Mouse (Mus musculus) forebrain, embryonic 11.5 days (tissue): Measurements from ENCODE around the gene Fbxo42. TPM values are rescaled to one million over a fixed set of nuclear protein-coding genes. Genes with fewer than 3 reads are reported as not detected.
A peak's percentile ranks its signal among the peaks of the same experiment; 100 is the strongest.

Experiments
- ATAC-seq: fragments of 200-750 bp; cut with Nextera tagmentation; replicated peaks from 2 replicates; pipeline ENCODE4 v1.8.0; 2017; ENCODE audit warnings: moderate TSS enrichment; ENCODE audit not compliant: low FRiP score
- DNase-seq: peaks from one replicate; pipeline ENCODE4 v3.0.0-alpha.2; 2017; ENCODE audit warnings: low spot score
- H3K27ac ChIP-seq: fragments of 300-500 bp; sonication (generic); 2 replicates; pipeline ENCODE4 v1.5.1; 2014; ENCODE audit warnings: low read depth, low read length
- H3K27me3 ChIP-seq: fragments of 300-500 bp; sonication (generic); 2 replicates; pipeline ENCODE4 v1.6.1; 2014; ENCODE audit warnings: mild to moderate bottlenecking, low read length, mixed read lengths; ENCODE audit not compliant: control insufficient read depth, insufficient read depth
- H3K36me3 ChIP-seq: fragments of 300-500 bp; sonication (generic); 2 replicates; pipeline ENCODE4 v1.6.1; 2014; ENCODE audit warnings: mild to moderate bottlenecking, low read length, moderate library complexity, mixed read lengths; ENCODE audit not compliant: control insufficient read depth, insufficient read depth
- H3K4me1 ChIP-seq: fragments of 300-500 bp; sonication (generic); replicated peaks from 2 replicates; pipeline ENCODE4 v1.6.1; 2014; ENCODE audit warnings: low read length, mixed read lengths; ENCODE audit not compliant: control insufficient read depth, insufficient read depth
- H3K4me2 ChIP-seq: fragments of 300-500 bp; sonication (generic); 2 replicates; pipeline ENCODE4 v1.6.1; 2014; ENCODE audit warnings: low read depth, mild to moderate bottlenecking, low read length, moderate library complexity, mixed read lengths; ENCODE audit not compliant: severe bottlenecking
- H3K4me3 ChIP-seq: fragments of 300-500 bp; sonication (generic); 2 replicates; pipeline ENCODE4 v1.5.1; 2014; ENCODE audit warnings: low read depth, low read length
- H3K9ac ChIP-seq: fragments of 300-500 bp; sonication (generic); 2 replicates; pipeline ENCODE4 v1.6.1; 2014; ENCODE audit warnings: low read length
- H3K9me3 ChIP-seq: fragments of 300-500 bp; sonication (generic); 2 replicates; pipeline ENCODE4 v1.6.1; 2016; ENCODE audit warnings: low read length, mixed read lengths; ENCODE audit not compliant: control insufficient read depth
- WGBS: fragments of 180-500 bp; shearing (Covaris S2); extraction: QIAGEN DNeasy Blood & Tissue Kit; methylation state at CpG from one replicate; pipeline ENCODE4 v1.1.7; 2014; 5-methylcytosine and 5-hydroxymethylcytosine counted together
- polyA plus RNA-seq: library from polyadenylated mRNA; unstranded; fragments of >200 nt; fragmentation: Nextera tagmentation; extraction: Ambion mirVana; gene quantifications from 2 replicates; pipeline ENCODE4 v1.2.1, GENCODE M21; 2014

Fbxo42 gene
- polyA plus RNA-seq, 1 experiment from 2014 or later: 31.6 TPM

DNA sequence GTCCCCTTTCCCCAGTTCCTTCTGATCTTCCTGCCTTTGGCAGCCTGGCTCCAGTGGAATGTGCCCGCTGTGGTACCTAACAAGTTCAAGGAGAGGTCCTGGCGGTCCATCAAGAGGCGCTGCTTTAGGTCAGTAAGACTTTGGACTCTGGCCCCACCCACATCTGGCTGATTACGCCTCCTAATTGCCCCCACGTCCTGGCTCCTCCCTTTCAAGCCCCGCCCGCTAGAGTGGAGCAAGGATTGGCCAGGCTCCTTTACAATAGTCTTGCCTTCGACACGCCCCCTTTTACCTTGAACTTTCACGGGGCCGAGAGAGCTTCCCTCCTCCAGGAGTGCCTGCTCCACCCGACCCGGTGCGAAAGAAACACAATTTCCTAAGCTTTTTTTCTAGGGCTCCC, 92.9 kb downstream of the Fbxo42 start:
- Histone ChIP-seq H3K9me3 (no peaks in the 10 kb centered on the region), H3K36me3 (no peaks in the 10 kb centered on the region), H3K9ac (no peak overlapping the region), H3K27me3 (peaks cover 69% of the 10 kb centered on the region), H3K4me2 (no peak overlapping the region), H3K4me3 (no peak overlapping the region), H3K4me1 (peaks cover 23% of the 10 kb centered on the region), H3K27ac (no peak overlapping the region)
- ATAC-seq (no peak), DNase-seq (peak; percentile 69)
- 1% methylated on average over 14 of the region's 14 CpGs for WGBS

DNA sequence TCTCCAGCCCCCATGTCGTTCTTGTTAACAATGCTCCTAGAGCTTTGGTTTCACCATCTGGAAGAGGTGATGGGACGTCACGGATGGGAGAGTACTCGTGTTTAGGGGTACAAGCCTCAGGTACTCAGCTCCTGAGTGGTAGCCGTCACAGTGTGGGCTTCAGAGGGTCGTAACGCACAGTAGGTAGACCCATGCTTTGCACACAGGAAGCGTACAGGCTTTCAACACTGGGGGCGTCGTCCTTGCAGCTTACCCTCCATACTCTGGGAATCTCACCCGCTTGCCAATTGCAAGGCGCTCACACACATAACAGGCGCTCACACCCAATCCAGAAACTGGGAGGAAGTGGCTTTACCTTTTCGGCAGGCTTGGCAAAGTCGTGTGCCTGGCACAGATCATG, 94.1 kb downstream of the Fbxo42 start:
- H3K27me3 ChIP-seq: peaks cover 82% of the 10 kb centered on the region
- no peak overlapping the region for H3K9ac ChIP-seq
- ATAC-seq (no peak), DNase-seq (peak; percentile 44)
- no peak overlapping the region for H3K27ac ChIP-seq
- no peak overlapping the region for H3K4me3 ChIP-seq
- no peaks in the 10 kb centered on the region for H3K9me3 ChIP-seq
- WGBS: 31% methylated on average over 15 of the region's 15 CpGs
- H3K4me2 ChIP-seq: no peak overlapping the region
- H3K4me1 ChIP-seq: peaks cover 26% of the 10 kb centered on the region
- H3K36me3 ChIP-seq: no peaks in the 10 kb centered on the region

GRCm38 (mm10) chr4:141242651-141243241, 95.0 kb downstream of the Fbxo42 start:
- Histone ChIP-seq H3K36me3 (no peaks in the 10 kb centered on the region), H3K4me2 (no peak overlapping the region), H3K27me3 (peaks cover 91% of the 10 kb centered on the region), H3K4me1 (peaks cover 33% of the 10 kb centered on the region), H3K27ac (no peak overlapping the region), H3K4me3 (no peak overlapping the region), H3K9me3 (no peaks in the 10 kb centered on the region), H3K9ac (no peak overlapping the region)
- 2% methylated on average over 10 of the region's 11 CpGs for WGBS
- DNase-seq (peak; percentile 56), ATAC-seq (no peak)

- no peak overlapping the region for H3K9ac ChIP-seq
- DNase-seq (peak; percentile 49), ATAC-seq (no peak)
- H3K9me3 ChIP-seq: no peaks in the 10 kb centered on the region
- H3K4me1 ChIP-seq: peaks cover 36% of the 10 kb centered on the region
- H3K27ac ChIP-seq: no peak overlapping the region
- no peak overlapping the region for H3K4me3 ChIP-seq
- H3K4me2 ChIP-seq: no peak overlapping the region
- WGBS: 70% methylated on average over 5 of the region's 5 CpGs
- H3K27me3 ChIP-seq: peaks cover 92% of the 10 kb centered on the region
- no peaks in the 10 kb centered on the region for H3K36me3 ChIP-seq
These were observed 95.9 kb downstream of the Fbxo42 start for GRCm38 (mm10) chr4:141243636-141244035.

DNA sequence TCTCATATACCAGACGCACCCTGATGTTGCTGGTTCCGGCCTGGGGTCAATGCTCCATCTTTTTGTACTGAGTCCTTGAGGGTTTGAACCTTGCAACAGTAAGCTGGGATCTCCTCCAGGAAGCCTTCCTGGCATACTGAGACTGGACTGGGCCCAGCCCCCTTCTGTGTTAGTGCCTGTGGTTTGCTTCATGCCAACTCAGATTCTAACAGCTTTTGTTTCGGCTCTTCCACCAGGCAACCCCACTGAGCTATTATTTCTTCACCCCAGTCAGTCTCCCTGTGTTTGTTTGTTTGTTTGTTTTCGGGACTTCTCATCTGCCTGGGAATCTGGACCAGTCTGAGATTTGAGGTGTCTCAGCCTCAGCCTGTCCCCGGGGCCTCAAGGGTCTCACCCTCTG, 96.7 kb downstream of the Fbxo42 start:
- H3K9ac ChIP-seq: peak overlapping the region; percentile 37; the same call in 1 of the 2 replicates
- no peak overlapping the region for H3K4me3 ChIP-seq
- peak; percentile 48 for DNase-seq

GRCm38 (mm10) chr4:141244931-141245425, 97.3 kb downstream of the Fbxo42 start:
- Histone ChIP-seq H3K27ac (peak overlapping the region; percentile 15; the same call in 1 of the 2 replicates), H3K4me2 (peak overlapping the region; percentile 21; the same call in 1 of the 2 replicates), H3K36me3 (no peaks in the 10 kb centered on the region), H3K9me3 (no peaks in the 10 kb centered on the region), H3K4me1 (peaks cover 28% of the 10 kb centered on the region), H3K27me3 (peaks cover 90% of the 10 kb centered on the region), H3K9ac (peak overlapping the region; percentile 37), H3K4me3 (no peak overlapping the region)
- ATAC-seq (0 out of 2 replicates have a peak, but pooled peaks have one; percentile 16), DNase-seq (peak; percentile 74)
- WGBS: 13% methylated on average over 9 of the region's 9 CpGs

More for the DNA sequence above, 96.7 kb downstream of the Fbxo42 start:
- H3K27me3 ChIP-seq: peaks cover 93% of the 10 kb centered on the region
- H3K4me1 ChIP-seq: peaks cover 29% of the 10 kb centered on the region
- no peaks in the 10 kb centered on the region for H3K9me3 ChIP-seq
- ATAC-seq: no peak
- H3K27ac ChIP-seq: no peak overlapping the region
- WGBS: 43% methylated on average over 5 of the region's 5 CpGs
- no peaks in the 10 kb centered on the region for H3K36me3 ChIP-seq
- H3K4me2 ChIP-seq: peak overlapping the region; percentile 21; the same call in 1 of the 2 replicates

DNA sequence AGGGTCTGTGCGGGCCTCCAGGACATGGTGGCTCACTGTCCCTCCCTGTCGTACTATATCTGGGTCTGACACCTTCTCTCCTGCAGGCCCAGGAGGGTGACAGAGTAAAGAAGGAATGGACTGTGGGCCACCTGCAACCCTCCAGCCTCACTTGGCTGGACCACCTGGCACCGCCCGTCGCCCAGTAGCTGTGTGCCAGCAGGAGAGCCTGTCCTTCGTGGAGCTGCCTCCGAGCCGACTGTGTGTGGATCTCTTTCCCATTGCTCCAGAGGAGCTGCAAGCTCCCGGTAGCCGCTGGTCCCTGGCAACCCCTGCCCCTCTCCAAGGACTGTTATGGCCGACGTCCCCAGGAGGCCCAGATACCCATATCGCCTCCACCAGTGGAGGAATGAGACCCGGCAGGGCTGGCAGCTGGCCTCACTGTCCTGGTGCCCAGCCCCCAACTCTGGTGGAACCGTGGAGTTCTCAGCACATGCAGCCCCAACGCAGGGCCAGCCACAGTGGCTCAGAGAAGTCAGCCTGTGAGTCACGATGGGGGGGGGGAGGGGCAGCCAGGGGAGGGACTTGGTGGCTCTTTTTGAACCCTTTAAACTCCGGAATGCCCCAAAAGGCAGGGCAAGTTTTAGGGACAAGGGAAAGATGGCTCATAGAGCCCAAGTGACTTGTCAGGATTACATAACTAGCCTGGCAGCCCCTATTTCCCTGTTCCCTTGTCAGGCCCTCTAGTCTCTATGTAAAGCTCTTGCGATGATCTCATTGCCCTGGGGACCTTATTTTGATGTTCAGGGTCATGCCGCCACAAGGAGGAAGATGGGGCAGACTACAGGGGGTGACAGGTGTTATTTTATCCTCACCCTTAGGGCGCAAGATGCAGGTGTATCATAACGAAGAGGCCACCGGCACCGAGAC, 98.6 kb downstream of the Fbxo42 start:
- no peak for ATAC-seq
- Histone ChIP-seq H3K9ac (no peak overlapping the region), H3K4me2 (no peak overlapping the region)

DNA sequence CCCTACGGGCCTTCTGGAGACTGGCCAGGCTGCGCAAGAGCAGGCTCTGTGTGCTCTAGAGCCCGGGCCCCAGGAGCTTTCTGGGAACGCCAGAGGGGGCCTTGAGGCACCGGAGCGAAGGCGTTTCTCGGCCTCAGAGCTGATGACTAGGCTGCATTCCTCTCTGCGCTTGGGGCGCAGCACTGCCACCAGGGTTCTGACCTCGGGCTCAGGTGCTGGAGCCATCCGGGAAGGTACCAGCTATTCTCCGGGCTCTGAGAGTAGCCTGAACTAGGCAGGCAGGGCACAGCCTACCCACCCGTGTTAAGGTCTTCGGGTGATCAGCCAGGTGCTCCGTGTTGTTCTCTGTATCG, 99.3 kb downstream of the Fbxo42 start:
- Histone ChIP-seq H3K36me3 (no peaks in the 10 kb centered on the region), H3K4me3 (peak overlapping the region; percentile 29; the same call in 1 of the 2 replicates), H3K4me1 (peaks cover 28% of the 10 kb centered on the region), H3K4me2 (peak overlapping the region; percentile 54; the same call in 1 of the 2 replicates), H3K9ac (no peak overlapping the region), H3K27ac (no peak overlapping the region), H3K27me3 (peaks cover 70% of the 10 kb centered on the region), H3K9me3 (no peaks in the 10 kb centered on the region)
- DNase-seq (peak; percentile 52), ATAC-seq (no peak)
- 3% methylated on average over 17 of the region's 17 CpGs for WGBS

More for the DNA sequence above, 98.6 kb downstream of the Fbxo42 start:
- peaks cover 28% of the 10 kb centered on the region for H3K4me1 ChIP-seq
- WGBS: 24% methylated on average over 23 of the region's 24 CpGs
- H3K27ac ChIP-seq: no peak overlapping the region
- H3K9me3 ChIP-seq: no peaks in the 10 kb centered on the region
- H3K4me3 ChIP-seq: no peak overlapping the region
- peak; percentile 61 for DNase-seq
- H3K36me3 ChIP-seq: no peaks in the 10 kb centered on the region
- H3K27me3 ChIP-seq: peaks cover 76% of the 10 kb centered on the region
